Mouse (Mus musculus) midbrain, embryonic 11.5 days (tissue): Measurements from ENCODE around the gene Filip1. TPM values are rescaled to one million over a fixed set of nuclear protein-coding genes. Genes with fewer than 3 reads are reported as not detected.
A peak's percentile ranks its signal among the peaks of the same experiment; 100 is the strongest.

Experiments used
- ATAC-seq: fragments of 200-750 bp; cut with Nextera tagmentation; 2 replicates; pipeline ENCODE4 v1.8.0; 2017; ENCODE audit warnings: moderate TSS enrichment, moderate library complexity; ENCODE audit not compliant: low FRiP score
- DNase-seq: peaks from one replicate; pipeline ENCODE4 v3.0.0; 2015; ENCODE audit warnings: low spot score; ENCODE audit errors: missing footprints
- H3K27ac ChIP-seq: fragments of 300-500 bp; sonication (generic); 2 replicates; pipeline ENCODE4 v1.5.1; 2014; ENCODE audit warnings: low read depth, low read length
- H3K27me3 ChIP-seq: fragments of 300-500 bp; sonication (generic); 2 replicates; pipeline ENCODE4 v1.6.1; 2014; ENCODE audit warnings: mild to moderate bottlenecking, low read length, moderate library complexity, mixed read lengths; ENCODE audit not compliant: control insufficient read depth, insufficient read depth
- H3K36me3 ChIP-seq: fragments of 300-500 bp; sonication (generic); 2 replicates; pipeline ENCODE4 v1.6.1; 2014; ENCODE audit warnings: mild to moderate bottlenecking, low read length, moderate library complexity, mixed read lengths; ENCODE audit not compliant: control insufficient read depth, insufficient read depth
- H3K4me1 ChIP-seq: fragments of 300-500 bp; sonication (generic); 2 replicates; pipeline ENCODE4 v1.6.1; 2014; ENCODE audit warnings: low read length; ENCODE audit not compliant: control insufficient read depth, insufficient read depth
- H3K4me2 ChIP-seq: fragments of 300-500 bp; sonication (generic); 2 replicates; pipeline ENCODE4 v1.6.1; 2014; ENCODE audit warnings: mild to moderate bottlenecking, moderate library complexity
- H3K4me3 ChIP-seq: fragments of 300-500 bp; sonication (generic); 2 replicates; pipeline ENCODE4 v1.5.1; 2014; ENCODE audit warnings: low read depth, low read length
- H3K9ac ChIP-seq: fragments of 300-500 bp; sonication (generic); 2 replicates; pipeline ENCODE4 v1.6.1; 2014; ENCODE audit warnings: low read length
- H3K9me3 ChIP-seq: fragments of 300-500 bp; sonication (generic); 2 replicates; pipeline ENCODE4 v1.6.1; 2016; ENCODE audit warnings: low read length; ENCODE audit not compliant: control insufficient read depth
- WGBS: fragments of 180-500 bp; shearing (Covaris S2); extraction: QIAGEN DNeasy Blood & Tissue Kit; methylation state at CpG from one replicate; pipeline ENCODE4 v1.1.7; 2014; 5-methylcytosine and 5-hydroxymethylcytosine counted together
- polyA plus RNA-seq: library from polyadenylated mRNA; unstranded; fragments of >200 nt; fragmentation: Nextera tagmentation; extraction: Ambion mirVana; gene quantifications from 2 replicates; pipeline ENCODE4 v1.2.1, GENCODE M21; 2014

Filip1 gene
- polyA plus RNA-seq, 1 experiment from 2014 or later, result 11.6 TPM

DNA sequence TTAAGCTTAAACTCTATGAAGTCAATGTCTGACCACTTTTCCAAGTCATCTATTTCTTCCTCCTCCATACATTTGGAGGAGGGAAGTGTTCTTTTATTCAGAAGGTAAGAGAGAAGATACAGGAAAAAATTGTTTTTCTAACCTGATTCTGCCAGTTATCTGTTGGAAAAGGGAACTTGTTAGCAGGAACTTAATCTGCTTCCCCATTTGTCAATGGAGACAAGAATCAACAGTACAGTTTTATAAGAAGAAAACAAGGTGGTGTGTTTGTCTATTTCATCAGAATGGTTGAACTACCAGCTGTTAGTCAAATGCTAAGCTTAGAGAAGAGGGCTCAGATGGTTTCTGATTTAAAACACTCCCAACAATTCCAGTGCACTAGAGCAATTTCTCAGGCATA lies 165.6 kb downstream of the Filip1 start:
- no peaks in the 10 kb centered on the region for H3K27me3 ChIP-seq
- H3K27ac ChIP-seq, result no peak overlapping the region
- peak; percentile 44 for DNase-seq
- H3K4me1 ChIP-seq, result peaks cover 2% of the 10 kb centered on the region; the same call in 1 of the 2 replicates
- H3K9me3 ChIP-seq, result no peaks in the 10 kb centered on the region
- H3K36me3 ChIP-seq, result no peaks in the 10 kb centered on the region
- H3K4me3 ChIP-seq, result no peak overlapping the region
- no peak overlapping the region for H3K4me2 ChIP-seq
- H3K9ac ChIP-seq, result no peak overlapping the region
- no peak for ATAC-seq

DNA sequence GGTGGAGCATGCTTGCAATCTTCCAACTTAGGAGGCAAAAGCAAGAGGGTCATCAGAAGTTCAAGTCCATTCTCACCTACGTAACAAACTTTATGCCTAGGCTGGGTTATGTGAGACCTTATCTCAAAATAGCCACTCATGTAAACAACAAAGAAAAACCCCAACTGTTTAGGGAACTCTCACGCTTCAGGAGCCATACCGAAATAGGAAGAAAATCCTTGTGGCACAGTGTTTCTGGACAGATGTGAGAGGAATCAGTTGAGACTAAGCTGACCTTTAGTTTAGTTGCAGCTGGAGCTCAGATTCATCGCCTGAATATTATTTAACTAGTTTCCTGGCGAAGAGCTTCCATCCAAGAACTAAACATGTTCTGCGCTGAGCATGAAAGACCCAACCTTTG lies 170.0 kb downstream of the Filip1 start:
- WGBS, result 88% methylated on average over 6 of the region's 6 CpGs
- Histone ChIP-seq H3K27ac (no peak overlapping the region), H3K4me3 (no peak overlapping the region), H3K9me3 (no peaks in the 10 kb centered on the region), H3K27me3 (no peaks in the 10 kb centered on the region), H3K4me2 (no peak overlapping the region), H3K36me3 (no peaks in the 10 kb centered on the region), H3K4me1 (peaks cover 4% of the 10 kb centered on the region; the same call in 1 of the 2 replicates), H3K9ac (no peak overlapping the region)
- ATAC-seq, result no peak
- DNase-seq, result no peak

GRCm38 (mm10) chr9:79842028-79842427 lies 170.6 kb downstream of the Filip1 start:
- Histone ChIP-seq H3K9ac (no peak overlapping the region), H3K27ac (no peak overlapping the region), H3K9me3 (no peaks in the 10 kb centered on the region), H3K4me2 (no peak overlapping the region), H3K36me3 (no peaks in the 10 kb centered on the region), H3K4me3 (no peak overlapping the region), H3K4me1 (peaks cover 4% of the 10 kb centered on the region; the same call in 1 of the 2 replicates), H3K27me3 (no peaks in the 10 kb centered on the region)
- peak; percentile 75 for DNase-seq
- peak; percentile 73 for ATAC-seq

DNA sequence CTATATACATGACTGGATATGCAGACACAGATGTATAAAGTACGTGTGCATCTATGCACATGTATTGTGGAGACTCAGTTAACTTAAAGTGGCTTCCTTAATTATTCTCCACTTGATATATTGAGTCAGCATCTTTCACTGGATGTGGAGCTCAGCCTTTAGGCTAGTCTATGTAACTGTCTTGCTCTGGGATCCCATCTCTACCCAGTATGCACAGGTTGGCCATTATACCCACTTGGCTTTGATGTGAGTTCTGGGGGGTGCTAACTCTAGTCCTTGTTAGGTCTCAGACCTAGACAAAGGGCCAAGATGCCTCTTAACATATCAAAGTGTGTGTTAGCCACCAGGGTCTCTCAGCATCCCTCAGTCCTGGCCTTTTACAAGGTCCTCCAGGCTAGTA lies 181.4 kb downstream of the Filip1 start:
- H3K27ac ChIP-seq, result no peak overlapping the region

DNA sequence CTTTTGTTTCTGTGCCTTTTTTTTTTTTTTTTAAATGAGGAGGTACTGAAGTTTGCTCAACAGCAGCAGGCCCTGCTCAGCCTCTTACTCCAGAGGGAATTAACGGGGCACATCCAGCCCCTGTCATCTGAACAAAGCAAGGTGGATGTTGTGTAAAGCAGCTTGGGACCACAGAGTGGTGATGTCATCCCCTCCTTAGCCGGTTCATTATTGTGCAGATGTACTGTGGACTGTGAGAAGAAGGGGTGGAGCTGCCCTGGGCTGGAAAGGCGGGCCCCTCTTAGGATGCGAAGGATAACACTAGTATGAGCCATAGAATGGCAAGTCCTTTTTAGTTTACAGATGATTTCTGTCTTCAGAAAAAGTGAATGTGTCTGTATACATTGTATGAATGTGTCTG lies 181.8 kb downstream of the Filip1 start:
- Histone ChIP-seq H3K4me2 (peak overlapping the region; percentile 48), H3K9ac (peak overlapping the region; percentile 68), H3K27me3 (no peaks in the 10 kb centered on the region), H3K4me1 (peaks cover 9% of the 10 kb centered on the region), H3K4me3 (peak overlapping the region; percentile 29), H3K27ac (peak overlapping the region; percentile 66; the same call in 1 of the 2 replicates), H3K9me3 (no peaks in the 10 kb centered on the region), H3K36me3 (no peaks in the 10 kb centered on the region)
- ATAC-seq (peak; percentile 97), DNase-seq (no peak)
- 10% methylated on average over 4 of the region's 4 CpGs for WGBS

More for the DNA sequence above, 181.4 kb downstream of the Filip1 start:
- peak; percentile 41 for ATAC-seq
- Histone ChIP-seq H3K9ac (no peak overlapping the region), H3K4me1 (peaks cover 9% of the 10 kb centered on the region), H3K4me2 (no peak overlapping the region), H3K4me3 (no peak overlapping the region), H3K9me3 (no peaks in the 10 kb centered on the region), H3K27me3 (no peaks in the 10 kb centered on the region), H3K36me3 (no peaks in the 10 kb centered on the region)
- 77% methylated on average over 1 of the region's 1 CpGs for WGBS
- DNase-seq, result no peak

- Histone ChIP-seq H3K27me3 (no peaks in the 10 kb centered on the region), H3K36me3 (no peaks in the 10 kb centered on the region), H3K4me2 (peak overlapping the region; percentile 48), H3K4me1 (peaks cover 9% of the 10 kb centered on the region), H3K4me3 (peak overlapping the region; percentile 29), H3K27ac (peak overlapping the region; percentile 66; the same call in 1 of the 2 replicates), H3K9me3 (no peaks in the 10 kb centered on the region), H3K9ac (peak overlapping the region; percentile 68)
- ATAC-seq (peak; percentile 36; the same call in 1 of the 2 replicates), DNase-seq (peak; percentile 95)
- 31% methylated on average over 23 of the region's 23 CpGs for WGBS
These were observed 182.5 kb downstream of the Filip1 start for GRCm38 (mm10) chr9:79829842-79830800.

- no peaks in the 10 kb centered on the region for H3K27me3 ChIP-seq
- H3K36me3 ChIP-seq, result no peaks in the 10 kb centered on the region
- no peak overlapping the region for H3K4me2 ChIP-seq
- no peak for ATAC-seq
- H3K9me3 ChIP-seq, result no peaks in the 10 kb centered on the region
- no peak overlapping the region for H3K4me3 ChIP-seq
- no peak overlapping the region for H3K27ac ChIP-seq
- H3K4me1 ChIP-seq, result peaks cover 17% of the 10 kb centered on the region
- no peak for DNase-seq
- WGBS, result 43% methylated on average over 2 of the region's 2 CpGs
- no peak overlapping the region for H3K9ac ChIP-seq
These were observed 185.6 kb downstream of the Filip1 start for GRCm38 (mm10) chr9:79827072-79827471.

DNA sequence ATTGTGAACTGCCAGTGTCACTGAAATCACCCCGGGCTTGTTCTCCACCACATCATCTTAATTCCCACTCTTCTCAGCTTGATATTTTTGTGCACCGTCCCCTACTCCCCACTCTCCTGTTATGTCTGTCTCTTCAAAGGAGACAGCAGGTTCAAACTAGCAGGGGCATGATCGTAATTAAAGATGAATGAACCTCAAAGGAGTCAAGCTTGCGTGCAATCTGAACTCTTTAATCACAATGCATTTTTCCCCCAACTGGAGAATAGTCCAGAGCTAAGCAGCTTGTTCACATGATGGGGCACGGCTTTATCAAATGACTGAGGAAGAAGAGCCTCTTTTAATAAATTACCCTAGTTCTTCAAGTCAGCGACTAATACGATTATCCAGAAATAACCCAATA lies 187.1 kb downstream of the Filip1 start:
- 17% methylated on average over 7 of the region's 7 CpGs for WGBS
- Histone ChIP-seq H3K4me1 (peaks cover 8% of the 10 kb centered on the region), H3K27me3 (no peaks in the 10 kb centered on the region), H3K9me3 (no peaks in the 10 kb centered on the region), H3K9ac (no peak overlapping the region), H3K4me2 (no peak overlapping the region), H3K27ac (no peak overlapping the region), H3K4me3 (no peak overlapping the region), H3K36me3 (no peaks in the 10 kb centered on the region)
- peak; percentile 86 for DNase-seq
- ATAC-seq, result peak; percentile 26; the same call in 1 of the 2 replicates

DNA sequence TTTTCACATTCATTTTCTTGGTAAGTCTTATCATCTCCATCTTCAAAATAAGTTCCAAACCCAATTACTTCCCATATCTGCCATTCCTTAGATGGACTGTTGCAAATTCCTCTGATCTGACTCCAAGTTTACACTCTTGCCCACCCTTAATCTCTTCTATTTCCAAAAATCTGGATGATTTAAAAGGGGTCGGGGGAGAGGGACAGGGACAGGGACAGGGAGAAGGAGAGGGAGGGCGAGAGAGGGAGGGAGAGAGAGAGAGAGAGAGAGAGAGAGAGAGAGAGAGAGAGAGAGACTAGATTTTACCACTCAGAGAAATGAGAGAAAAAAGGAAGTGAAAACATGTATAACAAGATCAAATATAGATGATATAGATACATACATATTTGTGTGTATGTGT lies 188.8 kb downstream of the Filip1 start:
- H3K4me1 ChIP-seq, result peaks cover 7% of the 10 kb centered on the region
- H3K9me3 ChIP-seq, result no peaks in the 10 kb centered on the region; the same call in none of the 2 replicates
- H3K9ac ChIP-seq, result no peak overlapping the region
- no peak overlapping the region for H3K4me3 ChIP-seq
- H3K27ac ChIP-seq, result no peak overlapping the region; the same call in 1 of the 2 replicates
- ATAC-seq (peak; percentile 43; the same call in 1 of the 2 replicates), DNase-seq (peak; percentile 91)
- H3K36me3 ChIP-seq, result peaks cover 10% of the 10 kb centered on the region
- WGBS, result 23% methylated on average over 2 of the region's 2 CpGs
- no peak overlapping the region for H3K4me2 ChIP-seq
- H3K27me3 ChIP-seq, result no peaks in the 10 kb centered on the region
